Mouse (Mus musculus) kidney, embryonic 15.5 days (tissue): ENCODE results near the gene Clca1. TPM values are rescaled to one million over a fixed set of nuclear protein-coding genes. Genes with fewer than 3 reads are reported as not detected.
"Not testable (repeated sequence)": the region's sequence is repeated elsewhere in the genome, so short reads cannot be mapped to it uniquely, and the experiment has no call there.

Experiments used
- ATAC-seq: fragments of 200-750 bp; cut with Nextera tagmentation; replicated peaks from 2 replicates; pipeline ENCODE4 v1.8.0; 2017; ENCODE audit warnings: moderate TSS enrichment; ENCODE audit not compliant: low FRiP score
- H3K27ac ChIP-seq: fragments of 300-500 bp; sonication (generic); 2 replicates; pipeline ENCODE4 v1.5.1; 2015; ENCODE audit warnings: mild to moderate bottlenecking, inconsistent platforms
- H3K27me3 ChIP-seq: fragments of 300-500 bp; sonication (generic); 2 replicates; pipeline ENCODE4 v1.6.1; 2015; ENCODE audit warnings: inconsistent platforms
- H3K36me3 ChIP-seq: fragments of 300-500 bp; sonication (generic); 2 replicates; pipeline ENCODE4 v1.6.1; 2015; ENCODE audit warnings: inconsistent platforms
- H3K4me1 ChIP-seq: fragments of 300-500 bp; sonication (generic); 2 replicates; pipeline ENCODE4 v1.6.1; 2015; ENCODE audit warnings: inconsistent platforms
- H3K4me2 ChIP-seq: fragments of 300-500 bp; sonication (generic); 2 replicates; pipeline ENCODE4 v1.6.1; 2015; ENCODE audit warnings: moderate library complexity, mild to moderate bottlenecking, inconsistent platforms
- H3K4me3 ChIP-seq: fragments of 300-500 bp; sonication (generic); replicated peaks from 2 replicates; pipeline ENCODE4 v1.5.1; 2015; ENCODE audit warnings: mild to moderate bottlenecking, inconsistent platforms
- H3K9ac ChIP-seq: fragments of 300-500 bp; sonication (generic); 2 replicates; pipeline ENCODE4 v1.6.1; 2015; ENCODE audit warnings: mild to moderate bottlenecking, inconsistent platforms
- H3K9me3 ChIP-seq: fragments of 300-500 bp; sonication (generic); replicated peaks from 2 replicates; pipeline ENCODE4 v1.6.1; 2016; ENCODE audit warnings: inconsistent platforms
- WGBS: fragments of 180-500 bp; shearing (Covaris S2); methylation state at CpG from one replicate; pipeline ENCODE4 v1.1.7; 2015; ENCODE audit warnings: mixed read lengths; 5-methylcytosine and 5-hydroxymethylcytosine counted together
- polyA plus RNA-seq: library from polyadenylated mRNA; unstranded; fragments of >200 nt; fragmentation: Nextera tagmentation; extraction: Ambion mirVana; gene quantifications from 2 replicates; pipeline ENCODE4 v1.2.1, GENCODE M21; 2015

Gene Clca1
- polyA plus RNA-seq: 0.53 and 6.1 TPM in 2 replicates

GRCm38 (mm10) chr3:145032676-145033075, at the start of gene Clca1:
Gene Clca1, minus strand, starts transcription at chr3:145032776.
- ATAC-seq: no peak

GRCm38 (mm10) chr3:145080904-145081303, 48.3 kb upstream of the Clca1 start:
- no peaks in the 10 kb centered on the region for H3K4me1 ChIP-seq
- no peaks in the 10 kb centered on the region for H3K36me3 ChIP-seq
- H3K9me3 ChIP-seq: no peaks in the 10 kb centered on the region
- H3K9ac ChIP-seq: no peak overlapping the region
- H3K4me3 ChIP-seq: no peak overlapping the region
- WGBS: 68% methylated on average over 8 of the region's 8 CpGs
- no peak for ATAC-seq
- no peak overlapping the region for H3K27ac ChIP-seq
- H3K4me2 ChIP-seq: no peak overlapping the region
- no peaks in the 10 kb centered on the region for H3K27me3 ChIP-seq

More at GRCm38 (mm10) chr3:145032676-145033075, at the start of gene Clca1:
- H3K4me1 ChIP-seq: no peaks in the 10 kb centered on the region
- no peak within 1 kb of the TSS for H3K27ac ChIP-seq
- no peak within 1 kb of the TSS for H3K4me3 ChIP-seq
- H3K9me3 ChIP-seq: no peaks in the 10 kb centered on the region
- no peak within 1 kb of the TSS for H3K9ac ChIP-seq
- no peak within 1 kb of the TSS for H3K4me2 ChIP-seq
- H3K36me3 ChIP-seq: no peaks in the 10 kb centered on the region
- H3K27me3 ChIP-seq: no peaks in the 10 kb centered on the region

- H3K9ac ChIP-seq: no peak overlapping the region
- no peaks in the 10 kb centered on the region for H3K4me1 ChIP-seq
- H3K9me3 ChIP-seq: no peaks in the 10 kb centered on the region
- no peak for ATAC-seq
- 81% methylated on average over 6 of the region's 6 CpGs for WGBS
- H3K27me3 ChIP-seq: no peaks in the 10 kb centered on the region
- H3K4me3 ChIP-seq: no peak overlapping the region
- no peaks in the 10 kb centered on the region for H3K36me3 ChIP-seq
- no peak overlapping the region for H3K27ac ChIP-seq
- no peak overlapping the region for H3K4me2 ChIP-seq
Measured at GRCm38 (mm10) chr3:145078405-145078804, 45.8 kb upstream of the Clca1 start.

- Histone ChIP-seq H3K27me3 (no peaks in the 10 kb centered on the region), H3K27ac (no peak overlapping the region), H3K36me3 (no peaks in the 10 kb centered on the region), H3K9ac (no peak overlapping the region), H3K9me3 (no peaks in the 10 kb centered on the region), H3K4me1 (no peaks in the 10 kb centered on the region), H3K4me2 (no peak overlapping the region), H3K4me3 (no peak overlapping the region)
- 90% methylated on average over 3 of the region's 3 CpGs for WGBS
- no peak for ATAC-seq
Measured at GRCm38 (mm10) chr3:145072339-145072738, 39.8 kb upstream of the Clca1 start.

GRCm38 (mm10) chr3:145068964-145069363, 36.4 kb upstream of the Clca1 start:
- H3K4me2 ChIP-seq: no peak overlapping the region
- no peaks in the 10 kb centered on the region for H3K36me3 ChIP-seq
- H3K9ac ChIP-seq: no peak overlapping the region
- no peaks in the 10 kb centered on the region for H3K9me3 ChIP-seq
- H3K27me3 ChIP-seq: no peaks in the 10 kb centered on the region
- 80% methylated on average over 4 of the region's 4 CpGs for WGBS
- no peak overlapping the region for H3K4me3 ChIP-seq
- H3K27ac ChIP-seq: no peak overlapping the region
- no peaks in the 10 kb centered on the region for H3K4me1 ChIP-seq
- ATAC-seq: no peak

GRCm38 (mm10) chr3:145055138-145055537, 22.6 kb upstream of the Clca1 start:
- not testable (repeated sequence) for H3K9me3 ChIP-seq
- 94% methylated on average over 3 of the region's 3 CpGs for WGBS

GRCm38 (mm10) chr3:145049820-145050219, 17.2 kb upstream of the Clca1 start:
- Histone ChIP-seq H3K4me1 (no peaks in the 10 kb centered on the region), H3K27me3 (no peaks in the 10 kb centered on the region), H3K27ac (no peak overlapping the region), H3K9ac (no peak overlapping the region), H3K4me3 (no peak overlapping the region), H3K4me2 (no peak overlapping the region), H3K9me3 (no peaks in the 10 kb centered on the region), H3K36me3 (no peaks in the 10 kb centered on the region)
- no peak for ATAC-seq
- WGBS: 60% methylated on average over 3 of the region's 3 CpGs

More at GRCm38 (mm10) chr3:145055138-145055537, 22.6 kb upstream of the Clca1 start:
- H3K9ac ChIP-seq, H3K27me3 ChIP-seq, H3K27ac ChIP-seq, H3K4me2 ChIP-seq, H3K36me3 ChIP-seq, ATAC-seq, H3K4me3 ChIP-seq, H3K4me1 ChIP-seq: not testable (repeated sequence)

- Histone ChIP-seq H3K4me1 (peaks cover 6% of the 10 kb centered on the region; the same call in 1 of the 2 replicates), H3K4me3 (no peak overlapping the region), H3K27ac (no peak overlapping the region), H3K9ac (no peak overlapping the region), H3K27me3 (no peaks in the 10 kb centered on the region), H3K36me3 (no peaks in the 10 kb centered on the region), H3K9me3 (no peaks in the 10 kb centered on the region), H3K4me2 (no peak overlapping the region)
- 33% methylated on average over 3 of the region's 3 CpGs for WGBS
- ATAC-seq: no peak
Measured at GRCm38 (mm10) chr3:145038813-145039212, 6.2 kb upstream of the Clca1 start.

GRCm38 (mm10) chr3:145028036-145028435, 4.5 kb downstream of the Clca1 start:
- WGBS: 59% methylated on average over 3 of the region's 3 CpGs
- H3K4me3 ChIP-seq: no peak overlapping the region
- no peak for ATAC-seq

GRCm38 (mm10) chr3:145026750-145027149, 5.8 kb downstream of the Clca1 start:
- Histone ChIP-seq H3K4me3 (no peak overlapping the region), H3K27me3 (no peaks in the 10 kb centered on the region), H3K4me1 (no peaks in the 10 kb centered on the region), H3K9ac (no peak overlapping the region), H3K9me3 (no peaks in the 10 kb centered on the region), H3K27ac (no peak overlapping the region), H3K4me2 (no peak overlapping the region), H3K36me3 (no peaks in the 10 kb centered on the region)
- ATAC-seq: no peak
- 36% methylated on average over 3 of the region's 3 CpGs for WGBS

More at GRCm38 (mm10) chr3:145028036-145028435, 4.5 kb downstream of the Clca1 start:
- Histone ChIP-seq H3K27ac (no peak overlapping the region), H3K36me3 (no peaks in the 10 kb centered on the region), H3K27me3 (no peaks in the 10 kb centered on the region), H3K4me1 (no peaks in the 10 kb centered on the region), H3K9ac (no peak overlapping the region), H3K9me3 (no peaks in the 10 kb centered on the region), H3K4me2 (no peak overlapping the region)

GRCm38 (mm10) chr3:145017807-145018206, 14.8 kb downstream of the Clca1 start:
- no peaks in the 10 kb centered on the region for H3K9me3 ChIP-seq
- H3K27ac ChIP-seq: no peak overlapping the region
- no peak overlapping the region for H3K9ac ChIP-seq
- no peak overlapping the region for H3K4me3 ChIP-seq
- no peak overlapping the region for H3K4me2 ChIP-seq
- ATAC-seq: no peak
- H3K4me1 ChIP-seq: no peaks in the 10 kb centered on the region
- 67% methylated on average over 3 of the region's 3 CpGs for WGBS
- H3K27me3 ChIP-seq: no peaks in the 10 kb centered on the region
- H3K36me3 ChIP-seq: no peaks in the 10 kb centered on the region

- H3K4me2 ChIP-seq: no peak overlapping the region
- H3K9me3 ChIP-seq: no peaks in the 10 kb centered on the region
- no peak overlapping the region for H3K27ac ChIP-seq
Measured at GRCm38 (mm10) chr3:145004422-145004821, 28.2 kb downstream of the Clca1 start.

GRCm38 (mm10) chr3:145000912-145001311, 31.7 kb downstream of the Clca1 start:
- no peaks in the 10 kb centered on the region for H3K36me3 ChIP-seq
- H3K4me3 ChIP-seq: no peak overlapping the region
- no peak overlapping the region for H3K27ac ChIP-seq
- ATAC-seq: 0 out of 2 replicates have a peak, but pooled peaks have one; percentile 33
- no peak overlapping the region for H3K9ac ChIP-seq
- no peaks in the 10 kb centered on the region for H3K4me1 ChIP-seq
- H3K9me3 ChIP-seq: no peaks in the 10 kb centered on the region
- H3K4me2 ChIP-seq: no peak overlapping the region
- WGBS: 20% methylated on average over 1 of the region's 1 CpGs
- H3K27me3 ChIP-seq: no peaks in the 10 kb centered on the region

More at GRCm38 (mm10) chr3:145004422-145004821, 28.2 kb downstream of the Clca1 start:
- no peak for ATAC-seq
- 40% methylated on average over 5 of the region's 5 CpGs for WGBS
- no peak overlapping the region for H3K9ac ChIP-seq
- no peaks in the 10 kb centered on the region for H3K27me3 ChIP-seq
- no peaks in the 10 kb centered on the region for H3K36me3 ChIP-seq
- no peak overlapping the region for H3K4me3 ChIP-seq
- H3K4me1 ChIP-seq: no peaks in the 10 kb centered on the region
